21 mouse cellular contexts compared by ENCODE assay signal in genomic region chr17:53623762-53624161, GRCm38 (mm10). TPM values are rescaled to one million over a fixed set of nuclear protein-coding genes. Genes with fewer than 3 reads are reported as not detected.
DNase-seq lines count a peak whose midpoint lies in the region; ATAC-seq and TF ChIP-seq lines count a peak whose summit lies in the region.
"Had no signal": no experiment of that assay in that cellular context is flagged by ENCODE, and none has a peak within 500 bp of the region (broad histone marks: within the 10 kb centered on the region; RNA-seq: fewer than 3 reads in every experiment).

No protein-coding gene starts in this region.

- H3K9ac ChIP-seq in heart, embryonic 15.5 days = no peak overlapping the region
- no peak overlapping the region for H3K9ac ChIP-seq in heart, adult 2 months (ENCODE audit: low read depth, low read length)
- no peak overlapping the region for H3K9ac ChIP-seq in heart, embryonic 16.5 days (ENCODE audit: low read length)
- no peak overlapping the region for H3K9ac ChIP-seq in heart, postnatal 0 days (replicated peaks; ENCODE audit: low read depth, low read length)
- no peak overlapping the region for H3K9ac ChIP-seq in heart, embryonic 12.5 days

- TF ChIP-seq EP300 in heart, adult 2 months (IDR thresholded peaks at IDR 0.05; ENCODE audit: insufficient read depth, low read depth, low read length) = no peak
- TF ChIP-seq EP300 in heart, postnatal 0 days (IDR thresholded peaks at IDR 0.05; ENCODE audit: low read depth) = no peak

- no peak for DNase-seq in heart, adult 2 months
- DNase-seq in heart, adult 11 months = no peak
- DNase-seq in heart, postnatal 0 days (ENCODE audit: low spot score) = peak; percentile 19
- DNase-seq: adrenal gland, adult 2 months; adrenal gland, adult 8-10 months; adrenal gland, postnatal 10 days; adrenal gland, postnatal 14 days; adrenal gland, postnatal 25 days; adrenal gland, postnatal 36 days; B cell, adult 2 months; cerebellum, adult 11 months; cerebellum, adult 11-12 months; cerebellum, adult 18-20 months had no signal

- no peak for TF ChIP-seq POLR2A in heart, adult 2 months (IDR thresholded peaks at IDR 0.05; ENCODE audit: insufficient read depth, low read depth, low read length)

- H3K36me3 ChIP-seq in heart, embryonic 15.5 days = peaks cover 6% of the 10 kb centered on the region; the same call in 1 of the 2 replicates
- peaks cover 2% of the 10 kb centered on the region; the same call in 1 of the 2 replicates for H3K36me3 ChIP-seq in heart, adult 2 months (ENCODE audit: control insufficient read depth, insufficient read depth, low read length)
- H3K36me3 ChIP-seq in heart, embryonic 16.5 days (ENCODE audit: control insufficient read depth, insufficient read depth) = peaks cover 15% of the 10 kb centered on the region; the same call in 1 of the 2 replicates
- peaks cover 20% of the 10 kb centered on the region for H3K36me3 ChIP-seq in heart, postnatal 0 days (replicated peaks; ENCODE audit: control insufficient read depth, insufficient read depth, low read length)
- peaks cover 15% of the 10 kb centered on the region for H3K36me3 ChIP-seq in heart, embryonic 12.5 days

- no peaks in the 10 kb centered on the region for H3K27me3 ChIP-seq in heart, embryonic 15.5 days
- no peaks in the 10 kb centered on the region for H3K27me3 ChIP-seq in heart, adult 2 months (ENCODE audit: control insufficient read depth, insufficient read depth, low read length)
- H3K27me3 ChIP-seq in heart, embryonic 16.5 days (ENCODE audit: control insufficient read depth, insufficient read depth, low read length) = no peaks in the 10 kb centered on the region
- H3K27me3 ChIP-seq in heart, postnatal 0 days (ENCODE audit: control insufficient read depth, insufficient read depth, low read length) = no peaks in the 10 kb centered on the region
- H3K27me3 ChIP-seq in heart, embryonic 12.5 days (replicated peaks) = no peaks in the 10 kb centered on the region
- H3K27me3 ChIP-seq: CH12.LX, Patski had no signal

- 0 out of 2 replicates have a peak, but pooled peaks cover 4% of the 10 kb centered on the region for H3K4me1 ChIP-seq in heart, embryonic 15.5 days (replicated peaks)
- H3K4me1 ChIP-seq in heart, adult 2 months (ENCODE audit: control insufficient read depth, insufficient read depth, low read length) = peaks cover 3% of the 10 kb centered on the region
- H3K4me1 ChIP-seq in heart, embryonic 16.5 days (ENCODE audit: control insufficient read depth, insufficient read depth, low read length) = no peaks in the 10 kb centered on the region; the same call in 1 of the 2 replicates
- H3K4me1 ChIP-seq in heart, postnatal 0 days (ENCODE audit: control insufficient read depth, insufficient read depth) = no peaks in the 10 kb centered on the region; the same call in 1 of the 2 replicates
- H3K4me1 ChIP-seq in heart, embryonic 12.5 days (replicated peaks) = peaks cover 11% of the 10 kb centered on the region; the same call in 1 of the 2 replicates

- intact Hi-C loops in heart, adult 2 months (cut with DNase I) = no loop called here

- TF ChIP-seq CTCF in heart, adult 2 months (IDR thresholded peaks at IDR 0.05) = no peak
- no peak for TF ChIP-seq CTCF in heart, postnatal 0 days (IDR thresholded peaks at IDR 0.05; ENCODE audit: low read depth)

- H3K9me3 ChIP-seq in heart, embryonic 15.5 days (replicated peaks) = no peaks in the 10 kb centered on the region
- H3K9me3 ChIP-seq in heart, embryonic 16.5 days (replicated peaks; ENCODE audit: control insufficient read depth, low read length) = no peaks in the 10 kb centered on the region
- H3K9me3 ChIP-seq in heart, postnatal 0 days (replicated peaks; ENCODE audit: control insufficient read depth, low read length) = no peaks in the 10 kb centered on the region
- no peaks in the 10 kb centered on the region for H3K9me3 ChIP-seq in heart, embryonic 12.5 days (replicated peaks)
- H3K9me3 ChIP-seq: G1E had no signal

- WGBS in heart, embryonic 15.5 days = 55% methylated on average over 9 of the region's 9 CpGs
- WGBS in heart, adult 2 months = 75% methylated on average over 9 of the region's 9 CpGs
- WGBS in heart, embryonic 16.5 days = 55% methylated on average over 9 of the region's 9 CpGs
- WGBS in heart, postnatal 0 days = 40% methylated on average over 9 of the region's 9 CpGs
- WGBS in heart, embryonic 12.5 days = 68% methylated on average over 9 of the region's 9 CpGs

- peak; percentile 64; the same call in 1 of the 2 replicates for ATAC-seq in heart, embryonic 15.5 days (replicated peaks; ENCODE audit: insufficient number of reproducible peaks, insufficient read depth, low FRiP score, low read depth)
- peak; percentile 37; the same call in 1 of the 2 replicates for ATAC-seq in heart, embryonic 16.5 days (replicated peaks; ENCODE audit: extremely low read depth, insufficient read depth, low FRiP score)
- ATAC-seq in heart, postnatal 0 days (ENCODE audit: insufficient read depth, low read depth) = peak; percentile 62; the same call in 1 of the 2 replicates
- no peak for ATAC-seq in heart, embryonic 12.5 days (ENCODE audit: insufficient number of reproducible peaks, low FRiP score)
- ATAC-seq: activated CD4-positive, CD25-positive, alpha-beta regulatory T cell, adult 4 months; CD4-positive, CD25-positive, alpha-beta regulatory T cell, adult 4 months; Patski had no signal

- H3K79me2 ChIP-seq in heart, adult 2 months (replicated peaks; ENCODE audit: control insufficient read depth, insufficient read depth, low read length) = no peaks in the 10 kb centered on the region; the same call in 1 of the 2 replicates

- H3K27ac ChIP-seq in heart, embryonic 15.5 days = no peak overlapping the region
- H3K27ac ChIP-seq in heart, adult 2 months = no peak overlapping the region
- no peak overlapping the region for H3K27ac ChIP-seq in heart, embryonic 16.5 days (ENCODE audit: low read length)
- no peak overlapping the region for H3K27ac ChIP-seq in heart, postnatal 0 days (ENCODE audit: low read depth)
- no peak overlapping the region for H3K27ac ChIP-seq in heart, embryonic 12.5 days (ENCODE audit: poor library complexity, severe bottlenecking)

- no peak overlapping the region for H3K4me2 ChIP-seq in heart, embryonic 15.5 days
- no peak overlapping the region for H3K4me2 ChIP-seq in heart, embryonic 16.5 days (ENCODE audit: low read depth, low read length)
- H3K4me2 ChIP-seq in heart, postnatal 0 days (ENCODE audit: low read depth, low read length) = no peak overlapping the region
- H3K4me2 ChIP-seq in heart, embryonic 12.5 days = no peak overlapping the region

- H3K4me3 ChIP-seq in heart, embryonic 15.5 days = no peak overlapping the region
- no peak overlapping the region for H3K4me3 ChIP-seq in heart, adult 2 months
- H3K4me3 ChIP-seq in heart, embryonic 16.5 days (ENCODE audit: low read length) = no peak overlapping the region
- H3K4me3 ChIP-seq in heart, postnatal 0 days (ENCODE audit: low read depth, low read length) = no peak overlapping the region
- no peak overlapping the region for H3K4me3 ChIP-seq in heart, embryonic 12.5 days

RNA-seq across cellular contexts. Expression of gene Kat2b, which starts 57.1 kb away (rescaled TPM):
- polyA plus RNA-seq in heart, embryonic 15.5 days (2015; fragmentation: Nextera tagmentation; extraction: Ambion mirVana) = 9.7 and 10.1 TPM in 2 replicates
- total RNA-seq in heart, adult 2 months (2021) = 10 to 100 TPM; 78.7 to 82.9 TPM
- 20.0 and 51.0 TPM in 2 replicates for polyA plus RNA-seq in heart, adult 2 months (2012; rRNA removed)
- 10.7 and 12.1 TPM in 2 replicates for polyA plus RNA-seq in heart, embryonic 16.5 days (2015; fragmentation: Nextera tagmentation; extraction: Ambion mirVana)
- total RNA-seq in heart, postnatal 0 days (2014; rRNA removed; ENCODE audit: low replicate concordance) = 65.1 and 71.3 TPM in 2 replicates
- 11.0 and 12.1 TPM in 2 replicates for polyA plus RNA-seq in heart, postnatal 0 days (2015; fragmentation: Nextera tagmentation; extraction: Ambion mirVana)
- 9.9 and 14.0 TPM in 2 replicates for polyA plus RNA-seq in heart, embryonic 12.5 days (2016; fragmentation: Nextera tagmentation; extraction: Ambion mirVana)
